9 mouse cellular contexts compared by ENCODE assay signal in genomic region chr4:132959679-132960045, GRCm38 (mm10). TPM values are rescaled to one million over a fixed set of nuclear protein-coding genes. Genes with fewer than 3 reads are reported as not detected.
DNase-seq lines count a peak whose midpoint lies in the region; ATAC-seq and TF ChIP-seq lines count a peak whose summit lies in the region.
"Had no signal": no experiment of that assay in that cellular context is flagged by ENCODE, and none has a peak within 500 bp of the region (broad histone marks: within the 10 kb centered on the region; RNA-seq: fewer than 3 reads in every experiment).

No protein-coding gene starts in this region.

- no peak overlapping the region for H3K4me2 ChIP-seq in midbrain, embryonic 16.5 days (ENCODE audit: low read length)
- H3K4me2 ChIP-seq in intestine, embryonic 16.5 days (ENCODE audit: low read depth, low read length): no peak overlapping the region

- no peaks in the 10 kb centered on the region for H3K27me3 ChIP-seq in heart, embryonic 10.5 days (ENCODE audit: insufficient read depth, poor library complexity, severe bottlenecking)
- no peaks in the 10 kb centered on the region; the same call in 1 of the 2 replicates for H3K27me3 ChIP-seq in midbrain, embryonic 10.5 days (ENCODE audit: low read depth, poor library complexity, severe bottlenecking)
- H3K27me3 ChIP-seq in midbrain, embryonic 16.5 days (ENCODE audit: control insufficient read depth, insufficient read depth, low read depth, low read length): no peaks in the 10 kb centered on the region
- H3K27me3 ChIP-seq in intestine, embryonic 16.5 days (replicated peaks; ENCODE audit: control insufficient read depth, insufficient read depth, low read length): no peaks in the 10 kb centered on the region
- H3K27me3 ChIP-seq in small intestine, adult 2 months (ENCODE audit: control insufficient read depth, insufficient read depth, low read length): no peaks in the 10 kb centered on the region

- 51% methylated on average over 3 of the region's 3 CpGs for WGBS in heart, embryonic 10.5 days
- WGBS in midbrain, embryonic 10.5 days: 55% methylated on average over 3 of the region's 3 CpGs
- WGBS in midbrain, embryonic 16.5 days: 48% methylated on average over 3 of the region's 3 CpGs
- 52% methylated on average over 3 of the region's 3 CpGs for WGBS in intestine, embryonic 16.5 days
- WGBS in small intestine, adult 2 months: 63% methylated on average over 3 of the region's 3 CpGs

- H3K27ac ChIP-seq in heart, embryonic 10.5 days: peak overlapping the region; percentile 89
- peak overlapping the region; percentile 83 for H3K27ac ChIP-seq in midbrain, embryonic 10.5 days (replicated peaks)
- H3K27ac ChIP-seq in midbrain, embryonic 16.5 days (ENCODE audit: low read length): no peak overlapping the region
- peak overlapping the region; percentile 87 for H3K27ac ChIP-seq in intestine, embryonic 16.5 days (ENCODE audit: low read length)
- 0 out of 2 replicates have a peak overlapping the region, but pooled peaks have one; percentile 12 for H3K27ac ChIP-seq in small intestine, adult 2 months (ENCODE audit: insufficient read depth, low read depth, low read length)

- TF ChIP-seq POLR2A in small intestine, adult 2 months (IDR thresholded peaks at IDR 0.05; ENCODE audit: low read depth, low read length): no peak

- no peak overlapping the region for H3K9ac ChIP-seq in midbrain, embryonic 16.5 days (ENCODE audit: low read depth, low read length)
- 0 out of 2 replicates have a peak overlapping the region, but pooled peaks have one; percentile 51 for H3K9ac ChIP-seq in intestine, embryonic 16.5 days (ENCODE audit: low read depth, low read length)

- no peak for TF ChIP-seq CTCF in small intestine, adult 2 months (IDR thresholded peaks at IDR 0.05; ENCODE audit: extremely low read depth, insufficient read length, insufficient replicate concordance, low read depth, low read length)

- no peaks in the 10 kb centered on the region for H3K36me3 ChIP-seq in heart, embryonic 10.5 days
- no peaks in the 10 kb centered on the region for H3K36me3 ChIP-seq in midbrain, embryonic 10.5 days
- H3K36me3 ChIP-seq in midbrain, embryonic 16.5 days (ENCODE audit: control insufficient read depth, insufficient read depth, low read length): no peaks in the 10 kb centered on the region
- no peaks in the 10 kb centered on the region for H3K36me3 ChIP-seq in intestine, embryonic 16.5 days (ENCODE audit: control insufficient read depth, insufficient read depth, low read length)
- H3K36me3 ChIP-seq in small intestine, adult 2 months (ENCODE audit: control insufficient read depth, insufficient read depth, low read length): no peaks in the 10 kb centered on the region

- H3K4me3 ChIP-seq in heart, embryonic 10.5 days: no peak overlapping the region
- H3K4me3 ChIP-seq in midbrain, embryonic 10.5 days: no peak overlapping the region
- H3K4me3 ChIP-seq in midbrain, embryonic 16.5 days (ENCODE audit: low read depth, low read length): no peak overlapping the region
- H3K4me3 ChIP-seq in intestine, embryonic 16.5 days (ENCODE audit: low read length): no peak overlapping the region
- H3K4me3 ChIP-seq in small intestine, adult 2 months (ENCODE audit: low read depth, low read length): no peak overlapping the region
- H3K4me3 ChIP-seq: erythroblast, embryonic 14.5 days had no signal

- no peak for ATAC-seq in midbrain, embryonic 16.5 days
- ATAC-seq in intestine, embryonic 16.5 days: 0 out of 2 replicates have a peak, but pooled peaks have one; percentile 2

- H3K9me3 ChIP-seq in heart, embryonic 10.5 days: no peaks in the 10 kb centered on the region
- no peaks in the 10 kb centered on the region for H3K9me3 ChIP-seq in midbrain, embryonic 10.5 days (replicated peaks)
- H3K9me3 ChIP-seq in midbrain, embryonic 16.5 days (replicated peaks; ENCODE audit: control insufficient read depth, low read length, poor library complexity, severe bottlenecking): no peaks in the 10 kb centered on the region
- no peaks in the 10 kb centered on the region for H3K9me3 ChIP-seq in intestine, embryonic 16.5 days (ENCODE audit: control insufficient read depth, low read length)

- H3K4me1 ChIP-seq in heart, embryonic 10.5 days: peaks cover 69% of the 10 kb centered on the region
- H3K4me1 ChIP-seq in midbrain, embryonic 10.5 days: peaks cover 65% of the 10 kb centered on the region
- H3K4me1 ChIP-seq in midbrain, embryonic 16.5 days (ENCODE audit: control insufficient read depth, insufficient read depth, low read length): peaks cover 7% of the 10 kb centered on the region; the same call in 1 of the 2 replicates
- H3K4me1 ChIP-seq in intestine, embryonic 16.5 days (ENCODE audit: control insufficient read depth, insufficient read depth, low read length): peaks cover 35% of the 10 kb centered on the region
- peaks cover 13% of the 10 kb centered on the region for H3K4me1 ChIP-seq in small intestine, adult 2 months (ENCODE audit: control insufficient read depth, insufficient read depth, insufficient read length, low read length)

- DNase-seq in heart, embryonic 10.5 days (ENCODE audit: low spot score): no peak
- DNase-seq in heart, postnatal 14 days: no peak
- no peak for DNase-seq in midbrain, embryonic 10.5 days (ENCODE audit: low spot score)
- no peak for DNase-seq in gastrocnemius, adult 18-20 months (ENCODE audit: low spot score)
- DNase-seq in cerebellum, postnatal 25 days: no peak

- intact Hi-C loops in heart, postnatal 14 days (cut with DNase I): no loop called here

RNA-seq across cellular contexts. Expression of gene Fgr, which starts 14.2 kb away (rescaled TPM):
- polyA plus RNA-seq in heart, embryonic 10.5 days (2016; fragmentation: Nextera tagmentation; extraction: Ambion mirVana): 0.36 and 0.43 TPM in 2 replicates
- total RNA-seq in heart, postnatal 14 days (2021): under 1 TPM; 0.43 to 0.49 TPM
- 0.05 and 0.10 TPM in 2 replicates for polyA plus RNA-seq in midbrain, embryonic 10.5 days (2016; fragmentation: Nextera tagmentation; extraction: Ambion mirVana)
- 0.05 TPM in 1 of 2 replicates, not detected in the other for polyA plus RNA-seq in midbrain, embryonic 16.5 days (2015; fragmentation: Nextera tagmentation; extraction: Ambion mirVana)
- polyA plus RNA-seq in intestine, embryonic 16.5 days (2015; fragmentation: Nextera tagmentation; extraction: Ambion mirVana): 3.1 and 3.5 TPM in 2 replicates
- 3.5 and 3.8 TPM in 2 replicates for polyA plus RNA-seq in small intestine, adult 2 months (2012; rRNA removed)
- under 1 TPM; 0.09 to 0.14 TPM for total RNA-seq in gastrocnemius, adult 18-20 months (2021)

RNA-seq across cellular contexts. Expression of gene Fam76a, which starts 37.3 kb away (rescaled TPM):
- 32.3 and 33.1 TPM in 2 replicates for polyA plus RNA-seq in heart, embryonic 10.5 days (2016; fragmentation: Nextera tagmentation; extraction: Ambion mirVana)
- 10 to 100 TPM; 33.2 to 40.1 TPM for total RNA-seq in heart, postnatal 14 days (2021)
- 34.7 and 35.5 TPM in 2 replicates for polyA plus RNA-seq in midbrain, embryonic 10.5 days (2016; fragmentation: Nextera tagmentation; extraction: Ambion mirVana)
- polyA plus RNA-seq in midbrain, embryonic 16.5 days (2015; fragmentation: Nextera tagmentation; extraction: Ambion mirVana): 41.8 and 42.7 TPM in 2 replicates
- polyA plus RNA-seq in intestine, embryonic 16.5 days (2015; fragmentation: Nextera tagmentation; extraction: Ambion mirVana): 40.5 and 45.6 TPM in 2 replicates
- 3.4 and 10.7 TPM in 2 replicates for polyA plus RNA-seq in small intestine, adult 2 months (2012; rRNA removed)
- 10 to 100 TPM; 23.5 to 23.9 TPM for total RNA-seq in gastrocnemius, adult 18-20 months (2021)

RNA-seq across cellular contexts. Expression of gene Ahdc1, which starts 51.4 kb away (rescaled TPM):
- polyA plus RNA-seq in heart, embryonic 10.5 days (2016; fragmentation: Nextera tagmentation; extraction: Ambion mirVana): 8.4 and 12.2 TPM in 2 replicates
- total RNA-seq in heart, postnatal 14 days (2021): 10 to 100 TPM; 55.2 to 59.1 TPM
- 5.7 and 5.8 TPM in 2 replicates for polyA plus RNA-seq in midbrain, embryonic 10.5 days (2016; fragmentation: Nextera tagmentation; extraction: Ambion mirVana)
- polyA plus RNA-seq in midbrain, embryonic 16.5 days (2015; fragmentation: Nextera tagmentation; extraction: Ambion mirVana): 11.2 and 12.5 TPM in 2 replicates
- polyA plus RNA-seq in intestine, embryonic 16.5 days (2015; fragmentation: Nextera tagmentation; extraction: Ambion mirVana): 5.3 and 5.7 TPM in 2 replicates
- polyA plus RNA-seq in small intestine, adult 2 months (2012; rRNA removed): 13.8 and 23.7 TPM in 2 replicates
- total RNA-seq in gastrocnemius, adult 18-20 months (2021): 10 to 100 TPM; 40.6 to 41.6 TPM
